Mouse (Mus musculus): ENCODE measurements around the gene 1700086D15Rik.

GRCm38 (mm10) chr11:65137145-65137652 lies 22.5 kb downstream of the 1700086D15Rik start:
- no peak for TF ChIP-seq CTCF (IDR thresholded peaks at IDR 0.05)
- TF ChIP-seq EP300 (IDR thresholded peaks at IDR 0.05) = no peak

All from lung, postnatal 0 days (tissue).